Mouse (Mus musculus) heart, embryonic 10.5 days (tissue): ENCODE results near the gene Ints3. TPM values are rescaled to one million over a fixed set of nuclear protein-coding genes. Genes with fewer than 3 reads are reported as not detected.

Source experiments
- DNase-seq: peaks from one replicate; pipeline ENCODE4 v3.0.0-alpha.2; 2017; ENCODE audit warnings: low spot score
- H3K27ac ChIP-seq: fragments of 300-500 bp; sonication (generic); 2 replicates; pipeline ENCODE4 v1.5.1; 2016; ENCODE audit warnings: mild to moderate bottlenecking
- H3K27me3 ChIP-seq: fragments of 300-500 bp; sonication (generic); 2 replicates; pipeline ENCODE4 v1.6.1; 2016; ENCODE audit warnings: mild to moderate bottlenecking; ENCODE audit not compliant: poor library complexity, insufficient read depth, severe bottlenecking
- H3K36me3 ChIP-seq: fragments of 300-500 bp; sonication (generic); 2 replicates; pipeline ENCODE4 v1.6.1; 2016; ENCODE audit warnings: mild to moderate bottlenecking, moderate library complexity
- H3K4me1 ChIP-seq: fragments of 300-500 bp; sonication (generic); 2 replicates; pipeline ENCODE4 v1.6.1; 2016; ENCODE audit warnings: mild to moderate bottlenecking
- H3K4me3 ChIP-seq: fragments of 300-500 bp; sonication (generic); 2 replicates; pipeline ENCODE4 v1.5.1; 2016; ENCODE audit warnings: mild to moderate bottlenecking, moderate library complexity
- H3K9me3 ChIP-seq: fragments of 300-500 bp; sonication (generic); 2 replicates; pipeline ENCODE4 v1.6.1; 2016; ENCODE audit warnings: mild to moderate bottlenecking, moderate library complexity
- WGBS: fragments of 180-500 bp; shearing (Covaris S2); methylation state at CpG from one replicate; pipeline ENCODE4 v1.1.7; 2016; 5-methylcytosine and 5-hydroxymethylcytosine counted together
- polyA plus RNA-seq: library from polyadenylated mRNA; unstranded; fragments of >200 nt; fragmentation: Nextera tagmentation; extraction: Ambion mirVana; gene quantifications from 2 replicates; pipeline ENCODE4 v1.2.1, GENCODE M21; 2016

Ints3 gene
- 31.0 and 36.7 TPM in 2 replicates for polyA plus RNA-seq

GRCm38 (mm10) chr3:90433381-90434020 is at the start of gene Ints3:
Ints3 (minus strand) TSS chr3:90433622.
- H3K4me3 ChIP-seq, result peak within 1 kb of the TSS; percentile 76
- WGBS, result 1% methylated on average over 52 of the region's 52 CpGs
- peak; percentile 100 for DNase-seq
- peaks cover 13% of the 10 kb centered on the region for H3K36me3 ChIP-seq
- no peaks in the 10 kb centered on the region for H3K9me3 ChIP-seq
- peak within 1 kb of the TSS; percentile 96 for H3K27ac ChIP-seq
- no peaks in the 10 kb centered on the region for H3K27me3 ChIP-seq
- peaks cover 33% of the 10 kb centered on the region for H3K4me1 ChIP-seq

GRCm38 (mm10) chr3:90475831-90476611 is 42.6 kb upstream of the Ints3 start, which contains the start of gene Ilf2:
Ilf2 (plus strand) TSS chr3:90476126.
- H3K4me3 ChIP-seq, result peak within 1 kb of the TSS; percentile 89
- peaks cover 10% of the 10 kb centered on the region; the same call in 1 of the 2 replicates for H3K4me1 ChIP-seq
- H3K9me3 ChIP-seq, result no peaks in the 10 kb centered on the region
- peak within 1 kb of the TSS; percentile 97 for H3K27ac ChIP-seq
- DNase-seq, result peak; percentile 98
- peaks cover 34% of the 10 kb centered on the region for H3K36me3 ChIP-seq
- under 1% methylated on average over 45 of the region's 45 CpGs for WGBS
- H3K27me3 ChIP-seq, result no peaks in the 10 kb centered on the region

GRCm38 (mm10) chr3:90475151-90475830 is 41.9 kb upstream of the Ints3 start:
- Histone ChIP-seq H3K4me3 (peak overlapping the region; percentile 89), H3K4me1 (peaks cover 10% of the 10 kb centered on the region; the same call in 1 of the 2 replicates), H3K9me3 (no peaks in the 10 kb centered on the region), H3K27ac (no peak overlapping the region), H3K27me3 (no peaks in the 10 kb centered on the region), H3K36me3 (peaks cover 27% of the 10 kb centered on the region)
- DNase-seq, result no peak
- 41% methylated on average over 16 of the region's 16 CpGs for WGBS

GRCm38 (mm10) chr3:90472213-90472612 is 38.8 kb upstream of the Ints3 start:
- H3K4me1 ChIP-seq, result peaks cover 7% of the 10 kb centered on the region; the same call in 1 of the 2 replicates
- 36% methylated on average over 3 of the region's 3 CpGs for WGBS
- H3K27ac ChIP-seq, result no peak overlapping the region
- H3K4me3 ChIP-seq, result no peak overlapping the region
- DNase-seq, result no peak
- H3K27me3 ChIP-seq, result peaks cover 4% of the 10 kb centered on the region; the same call in 1 of the 2 replicates
- H3K9me3 ChIP-seq, result no peaks in the 10 kb centered on the region
- H3K36me3 ChIP-seq, result no peaks in the 10 kb centered on the region

- peaks cover 37% of the 10 kb centered on the region for H3K27me3 ChIP-seq
- no peaks in the 10 kb centered on the region for H3K36me3 ChIP-seq
- 88% methylated on average over 10 of the region's 10 CpGs for WGBS
- H3K4me1 ChIP-seq, result peaks cover 25% of the 10 kb centered on the region
- H3K27ac ChIP-seq, result no peak overlapping the region
- H3K9me3 ChIP-seq, result no peaks in the 10 kb centered on the region
- DNase-seq, result no peak
- H3K4me3 ChIP-seq, result no peak overlapping the region
Observed at GRCm38 (mm10) chr3:90467618-90468300, 34.3 kb upstream of the Ints3 start.

- WGBS, result under 1% methylated on average over 15 of the region's 15 CpGs
- Histone ChIP-seq H3K27ac (no peak overlapping the region), H3K4me3 (peak overlapping the region; percentile 67), H3K4me1 (peaks cover 32% of the 10 kb centered on the region), H3K36me3 (no peaks in the 10 kb centered on the region), H3K9me3 (no peaks in the 10 kb centered on the region), H3K27me3 (peaks cover 52% of the 10 kb centered on the region)
- no peak for DNase-seq
Observed at GRCm38 (mm10) chr3:90466311-90466766, 32.9 kb upstream of the Ints3 start.

- peak within 1 kb of the TSS; percentile 67 for H3K4me3 ChIP-seq
- no peaks in the 10 kb centered on the region for H3K36me3 ChIP-seq
- WGBS, result under 1% methylated on average over 39 of the region's 49 CpGs
- peaks cover 36% of the 10 kb centered on the region for H3K4me1 ChIP-seq
- H3K27ac ChIP-seq, result peak within 1 kb of the TSS; percentile 81
- DNase-seq, result no peak
- H3K27me3 ChIP-seq, result peaks cover 57% of the 10 kb centered on the region
- H3K9me3 ChIP-seq, result no peaks in the 10 kb centered on the region
Observed at GRCm38 (mm10) chr3:90465686-90466310, 32.4 kb upstream of the Ints3 start, which contains the start of gene Npr1. Npr1 (minus strand) TSS chr3:90465866.

GRCm38 (mm10) chr3:90465081-90465685 is 31.8 kb upstream of the Ints3 start:
- Histone ChIP-seq H3K4me3 (peak overlapping the region; percentile 67), H3K27me3 (peaks cover 63% of the 10 kb centered on the region), H3K9me3 (no peaks in the 10 kb centered on the region), H3K27ac (peak overlapping the region; percentile 81), H3K36me3 (no peaks in the 10 kb centered on the region), H3K4me1 (peaks cover 36% of the 10 kb centered on the region)
- under 1% methylated on average over 75 of the region's 75 CpGs for WGBS
- DNase-seq, result no peak

GRCm38 (mm10) chr3:90464552-90465080 is 31.2 kb upstream of the Ints3 start:
- peaks cover 69% of the 10 kb centered on the region for H3K27me3 ChIP-seq

GRCm38 (mm10) chr3:90462579-90462978 is 29.2 kb upstream of the Ints3 start:
- H3K27me3 ChIP-seq, result peaks cover 75% of the 10 kb centered on the region
- H3K9me3 ChIP-seq, result no peaks in the 10 kb centered on the region
- 14% methylated on average over 7 of the region's 7 CpGs for WGBS
- H3K27ac ChIP-seq, result no peak overlapping the region
- no peak for DNase-seq
- H3K4me3 ChIP-seq, result no peak overlapping the region
- H3K36me3 ChIP-seq, result no peaks in the 10 kb centered on the region
- H3K4me1 ChIP-seq, result peaks cover 36% of the 10 kb centered on the region

More at GRCm38 (mm10) chr3:90464552-90465080, 31.2 kb upstream of the Ints3 start:
- H3K4me3 ChIP-seq, result peak overlapping the region; percentile 67
- H3K4me1 ChIP-seq, result peaks cover 36% of the 10 kb centered on the region
- no peaks in the 10 kb centered on the region for H3K36me3 ChIP-seq
- no peaks in the 10 kb centered on the region for H3K9me3 ChIP-seq
- H3K27ac ChIP-seq, result peak overlapping the region; percentile 81
- DNase-seq, result no peak
- WGBS, result 7% methylated on average over 37 of the region's 37 CpGs

- peaks cover 75% of the 10 kb centered on the region for H3K27me3 ChIP-seq
- no peak overlapping the region for H3K27ac ChIP-seq
- 78% methylated on average over 3 of the region's 3 CpGs for WGBS
- H3K4me3 ChIP-seq, result no peak overlapping the region
- DNase-seq, result no peak
- no peaks in the 10 kb centered on the region for H3K9me3 ChIP-seq
- 0 out of 2 replicates have a peak, but pooled peaks cover under 1% of the 10 kb centered on the region for H3K36me3 ChIP-seq
- peaks cover 36% of the 10 kb centered on the region for H3K4me1 ChIP-seq
Observed at GRCm38 (mm10) chr3:90461935-90462334, 28.5 kb upstream of the Ints3 start.
